Mouse (Mus musculus) testis, adult 2 months (tissue): ENCODE results near the gene Itpr2. TPM values are rescaled to one million over a fixed set of nuclear protein-coding genes. Genes with fewer than 3 reads are reported as not detected.

Source experiments
- H3K27ac ChIP-seq: fragments of 200-500 bp; 2 replicates; pipeline ENCODE4 v1.5.1; 2012; ENCODE audit warnings: low read depth, low read length; ENCODE audit not compliant: control insufficient read depth, insufficient read depth
- H3K27me3 ChIP-seq: fragments of 200-500 bp; 2 replicates; pipeline ENCODE4 v1.6.1; 2012; ENCODE audit warnings: mild to moderate bottlenecking, low read length, moderate library complexity; ENCODE audit not compliant: control insufficient read depth, insufficient read depth
- H3K36me3 ChIP-seq: fragments of 200-500 bp; 2 replicates; pipeline ENCODE4 v1.6.1; 2012; ENCODE audit warnings: mild to moderate bottlenecking, low read length; ENCODE audit not compliant: control insufficient read depth, insufficient read depth
- H3K4me1 ChIP-seq: fragments of 200-500 bp; 2 replicates; pipeline ENCODE4 v1.6.1; 2012; ENCODE audit warnings: low read length; ENCODE audit not compliant: control insufficient read depth, insufficient read depth
- H3K4me3 ChIP-seq: fragments of 200-500 bp; 2 replicates; pipeline ENCODE4 v1.5.1; 2012; ENCODE audit warnings: low read depth, mild to moderate bottlenecking, low read length, moderate library complexity, mixed read lengths; ENCODE audit not compliant: control insufficient read depth
- CTCF ChIP-seq: fragments of 200-500 bp; IDR thresholded peaks from 2 replicates; pipeline ENCODE4 v1.5.1; 2012; ENCODE audit warnings: low read depth, mild to moderate bottlenecking, inconsistent platforms, low read length, moderate library complexity; ENCODE audit not compliant: control insufficient read depth, insufficient read depth, insufficient replicate concordance
- POLR2A ChIP-seq: fragments of 200-500 bp; IDR thresholded peaks from 2 replicates; pipeline ENCODE4 v1.6.1; 2012; ENCODE audit warnings: low read depth, mild to moderate bottlenecking, inconsistent platforms, low read length, moderate library complexity; ENCODE audit not compliant: control insufficient read depth
- polyA plus RNA-seq: library from polyadenylated mRNA; depleted of rRNA; stranded (reverse); fragments of >200 nt; gene quantifications from 2 replicates; pipeline ENCODE4 v1.2.3, GENCODE M21; 2012

The Itpr2 gene
- polyA plus RNA-seq, 1 experiment = 6.9 TPM

DNA sequence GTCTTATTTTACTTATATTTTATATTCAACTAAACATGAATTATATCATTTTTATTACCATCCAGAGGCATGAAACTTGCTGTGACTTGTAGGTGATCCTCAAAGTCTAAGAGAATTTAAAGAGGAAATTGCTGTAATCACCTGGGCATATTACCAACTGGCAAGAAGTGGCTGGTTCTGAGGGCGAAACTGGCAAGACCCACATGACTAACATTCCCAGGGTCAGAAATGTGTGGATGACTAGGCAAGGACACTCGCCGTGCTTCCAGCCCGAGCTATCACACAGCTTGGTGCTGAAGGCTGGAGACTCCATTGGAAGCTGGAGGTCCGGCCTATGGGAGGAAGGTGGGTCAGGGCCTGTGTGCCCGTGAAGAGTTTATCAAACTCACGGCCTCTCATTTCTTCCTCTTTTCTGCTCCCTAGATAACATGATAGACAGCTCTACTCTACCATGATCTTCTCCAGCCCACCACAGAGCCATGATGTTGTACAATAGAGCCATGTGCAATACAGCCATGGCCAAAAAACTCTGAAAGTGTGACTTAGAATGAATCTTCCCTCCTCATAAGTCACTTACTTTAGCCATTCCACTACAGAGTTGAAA, 306.1 kb downstream of the Itpr2 start:
- no peak for TF ChIP-seq CTCF
- no peak for TF ChIP-seq POLR2A
- Histone ChIP-seq H3K4me1 (no peaks in the 10 kb centered on the region), H3K27me3 (no peaks in the 10 kb centered on the region), H3K4me3 (peak overlapping the region; percentile 21), H3K36me3 (no peaks in the 10 kb centered on the region), H3K27ac (no peak overlapping the region)

DNA sequence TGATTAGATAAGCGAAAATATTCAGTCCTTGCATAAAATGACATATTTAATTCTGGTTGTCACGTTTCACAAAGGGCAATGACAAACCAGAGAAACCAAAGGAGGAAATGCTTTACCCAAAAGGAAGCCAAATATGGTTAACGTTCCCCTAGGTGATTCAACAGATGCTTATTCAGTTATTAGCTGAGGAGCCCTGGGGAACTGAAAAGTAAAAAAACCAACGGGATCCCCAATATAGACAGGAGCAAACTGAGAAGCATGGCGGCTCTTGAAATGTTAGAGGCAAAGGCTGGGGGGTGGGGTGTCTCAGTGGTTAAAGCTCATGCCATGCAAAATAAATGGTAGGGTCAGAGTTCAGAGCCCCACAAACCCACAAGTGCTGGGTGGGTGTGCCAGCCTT, 310.1 kb downstream of the Itpr2 start:
- no peaks in the 10 kb centered on the region for H3K36me3 ChIP-seq
- no peaks in the 10 kb centered on the region for H3K27me3 ChIP-seq
- TF ChIP-seq CTCF (no peak), POLR2A (no peak)
- H3K4me1 ChIP-seq = no peaks in the 10 kb centered on the region
- no peak overlapping the region for H3K4me3 ChIP-seq
- no peak overlapping the region for H3K27ac ChIP-seq

DNA sequence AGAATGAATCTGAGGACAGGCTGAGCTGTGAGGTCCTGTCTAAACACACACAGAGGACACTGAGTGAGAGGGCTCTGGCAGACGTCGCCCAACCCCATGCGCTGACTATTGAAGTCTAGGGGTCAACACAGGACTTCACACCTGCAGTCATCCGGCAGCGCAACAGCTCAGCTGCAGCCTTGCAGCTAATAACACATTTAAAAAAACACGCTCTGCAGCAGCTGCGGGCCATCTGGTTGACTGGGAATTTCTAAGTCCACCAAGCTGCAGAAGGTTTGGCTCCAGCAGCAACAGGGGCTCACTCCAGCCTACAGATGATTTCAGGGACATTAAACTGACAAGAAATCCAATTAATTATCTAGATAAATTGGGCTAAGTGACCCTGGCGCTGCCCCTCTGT, 312.0 kb downstream of the Itpr2 start:
- H3K4me3 ChIP-seq = no peak overlapping the region
- H3K27me3 ChIP-seq = no peaks in the 10 kb centered on the region
- H3K4me1 ChIP-seq = no peaks in the 10 kb centered on the region
- no peaks in the 10 kb centered on the region for H3K36me3 ChIP-seq
- TF ChIP-seq POLR2A (no peak), CTCF (no peak)
- H3K27ac ChIP-seq = no peak overlapping the region

DNA sequence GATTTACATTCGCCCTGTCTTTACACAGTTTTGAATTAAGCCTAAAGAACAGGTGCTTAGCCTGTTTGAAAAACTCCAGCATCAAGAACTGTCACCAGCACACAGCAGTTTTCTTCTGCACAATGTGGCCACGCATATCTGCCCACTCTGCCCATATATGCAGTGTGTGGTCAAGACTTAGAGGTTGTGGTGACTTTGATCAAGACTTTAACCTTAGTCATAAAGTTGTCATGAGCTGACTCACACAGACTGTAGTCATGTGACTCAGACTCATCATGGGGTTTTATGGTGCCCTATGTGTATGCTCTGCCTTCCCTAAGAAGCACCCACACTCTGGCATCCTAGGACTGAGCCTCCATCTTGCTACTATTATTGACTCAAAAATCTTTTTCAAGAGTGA, 316.5 kb downstream of the Itpr2 start:
- Histone ChIP-seq H3K27me3 (no peaks in the 10 kb centered on the region), H3K4me3 (no peak overlapping the region), H3K36me3 (no peaks in the 10 kb centered on the region), H3K27ac (no peak overlapping the region), H3K4me1 (no peaks in the 10 kb centered on the region)
- TF ChIP-seq CTCF (no peak), POLR2A (no peak)

DNA sequence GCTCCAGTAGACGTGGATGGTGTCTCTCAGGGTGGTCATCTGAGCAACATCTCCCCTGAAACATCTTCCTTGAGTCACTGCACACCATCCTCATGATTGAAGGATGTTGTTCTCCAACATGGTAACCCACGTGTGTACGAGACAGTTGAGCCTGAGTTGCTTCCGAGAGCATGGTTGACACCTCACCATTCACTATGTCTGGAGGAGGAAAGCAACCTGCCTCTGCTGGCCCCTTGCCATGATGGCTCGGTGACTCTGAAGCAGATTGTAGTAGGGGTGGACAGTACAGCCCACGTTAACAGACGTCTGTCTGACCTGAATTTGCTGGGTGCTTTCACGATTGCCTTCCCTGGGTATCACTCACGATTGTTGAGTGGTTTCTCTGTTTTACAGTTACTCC, 317.3 kb downstream of the Itpr2 start:
- H3K27me3 ChIP-seq = no peaks in the 10 kb centered on the region
- H3K36me3 ChIP-seq = no peaks in the 10 kb centered on the region
- H3K4me3 ChIP-seq = no peak overlapping the region
- TF ChIP-seq CTCF (no peak), POLR2A (no peak)
- H3K4me1 ChIP-seq = no peaks in the 10 kb centered on the region
- H3K27ac ChIP-seq = no peak overlapping the region

DNA sequence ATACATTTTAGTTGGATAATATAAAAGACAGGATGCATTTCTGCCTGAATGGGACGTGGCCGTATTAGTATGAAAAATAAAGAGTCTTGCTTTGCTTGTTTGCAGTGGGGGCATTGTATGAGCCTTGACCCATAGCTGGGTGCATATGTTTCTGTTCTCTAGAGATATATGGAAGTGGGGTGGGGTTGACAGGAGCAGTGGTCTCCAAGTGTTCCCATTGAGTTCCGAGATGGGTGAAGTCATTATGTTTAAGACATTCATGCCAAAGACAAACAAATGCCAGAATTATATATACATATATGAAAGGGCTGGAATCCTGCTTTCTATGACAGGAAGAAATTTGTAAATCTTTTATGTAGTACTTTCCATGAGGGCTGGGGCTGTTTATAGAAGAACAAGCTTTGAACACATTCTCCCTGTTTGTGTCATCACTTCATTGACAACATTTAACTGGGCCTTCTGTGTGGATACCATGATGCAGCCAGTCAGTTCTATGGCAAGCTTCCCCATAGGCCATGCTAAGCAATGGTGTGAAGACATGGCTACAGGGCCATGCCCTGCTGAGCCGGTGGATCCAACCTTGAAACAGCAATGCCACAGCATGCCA, 327.3 kb downstream of the Itpr2 start:
- H3K27me3 ChIP-seq = no peaks in the 10 kb centered on the region
- no peak overlapping the region for H3K4me3 ChIP-seq
- no peak for TF ChIP-seq POLR2A
- TF ChIP-seq CTCF = no peak
- peaks cover 6% of the 10 kb centered on the region for H3K4me1 ChIP-seq
- no peak overlapping the region for H3K27ac ChIP-seq
- no peaks in the 10 kb centered on the region for H3K36me3 ChIP-seq

DNA sequence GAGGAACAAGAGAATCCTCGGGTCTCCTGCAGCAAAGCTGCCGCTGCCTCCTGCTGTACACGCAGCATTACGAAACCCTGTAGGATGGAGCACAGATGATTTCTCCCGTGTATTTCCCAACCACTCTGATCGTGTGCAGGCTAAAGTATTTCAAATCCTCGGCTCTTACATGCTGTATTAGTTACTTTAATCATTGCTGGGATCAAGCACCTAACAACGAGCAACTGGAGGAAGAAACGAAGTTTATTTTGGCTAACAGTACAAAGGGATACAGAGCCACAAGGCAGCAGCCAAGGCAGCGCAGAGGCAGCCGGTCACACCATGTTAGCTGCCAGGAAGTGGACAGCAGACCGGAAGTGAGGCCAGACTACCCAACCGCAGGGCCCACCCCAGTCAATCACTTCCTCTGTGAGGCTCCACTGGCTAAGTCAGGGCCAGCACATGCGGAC, 331.4 kb downstream of the Itpr2 start:
- peak; percentile 78 for TF ChIP-seq POLR2A
- TF ChIP-seq CTCF = no peak
- no peak overlapping the region for H3K27ac ChIP-seq
- H3K4me1 ChIP-seq = peaks cover 6% of the 10 kb centered on the region
- peak overlapping the region; percentile 86 for H3K4me3 ChIP-seq
- no peaks in the 10 kb centered on the region for H3K27me3 ChIP-seq
- no peaks in the 10 kb centered on the region for H3K36me3 ChIP-seq
